Mouse (Mus musculus) small intestine, adult 2 months (tissue): ENCODE results near the gene Nup155.

ENCODE experiments used
- CTCF ChIP-seq: fragments of 200-500 bp; IDR thresholded peaks from 2 replicates; pipeline ENCODE4 v1.5.1; 2012; ENCODE audit warnings: low read depth, mild to moderate bottlenecking, control low read depth, inconsistent platforms, low read length, moderate library complexity, mixed read lengths; ENCODE audit not compliant: insufficient replicate concordance, insufficient read length; ENCODE audit errors: extremely low read depth
- POLR2A ChIP-seq: fragments of 200-500 bp; IDR thresholded peaks from 2 replicates; pipeline ENCODE4 v1.6.1; 2012; ENCODE audit warnings: low read depth, mild to moderate bottlenecking, control low read depth, inconsistent platforms, low read length, moderate library complexity

DNA sequence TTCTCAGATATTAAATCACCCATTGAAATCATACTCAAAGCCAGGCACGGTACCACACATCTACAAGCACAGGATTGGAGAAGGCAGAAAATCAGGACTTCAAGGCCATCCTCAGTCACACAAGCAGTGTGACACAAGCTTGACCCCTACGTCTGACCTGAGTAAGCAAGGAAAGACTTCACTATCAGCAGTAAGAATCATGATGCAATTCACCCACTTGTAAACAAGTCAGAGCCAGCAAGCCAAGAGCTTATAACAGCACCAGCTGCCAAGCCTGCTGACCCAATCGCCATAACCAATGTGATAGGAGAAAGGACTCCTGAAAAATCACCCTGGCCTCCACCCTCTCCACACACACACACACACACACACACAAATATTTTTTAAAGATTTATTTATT lies 20.4 kb upstream of the Nup155 start:
- no peak for TF ChIP-seq CTCF
- no peak for TF ChIP-seq POLR2A
